Mouse (Mus musculus): ENCODE results near the gene Pidd1. TPM values are rescaled to one million over a fixed set of nuclear protein-coding genes. Genes with fewer than 3 reads are reported as not detected.

The Pidd1 gene
- polyA plus RNA-seq, 1 experiment from 2014 or later, result 9.7 TPM

GRCm38 (mm10) chr7:141405466-141405865 lies 38.4 kb downstream of the Pidd1 start:
- H3K27me3 ChIP-seq (ENCODE audit: control insufficient read depth, insufficient read depth, low read length), result no peaks in the 10 kb centered on the region
- ATAC-seq (replicated peaks; ENCODE audit: extremely low read depth, insufficient read depth, low FRiP score), result no peak
- 75% methylated on average over 4 of the region's 4 CpGs for WGBS
- no peak overlapping the region for H3K9ac ChIP-seq (ENCODE audit: low read length)
- no peak overlapping the region for H3K4me3 ChIP-seq (ENCODE audit: low read length)
- no peaks in the 10 kb centered on the region for H3K9me3 ChIP-seq (replicated peaks; ENCODE audit: control insufficient read depth, low read length)
- H3K4me2 ChIP-seq (ENCODE audit: low read depth, low read length), result no peak overlapping the region
- H3K27ac ChIP-seq (ENCODE audit: low read length), result no peak overlapping the region
- H3K4me1 ChIP-seq (ENCODE audit: control insufficient read depth, insufficient read depth, low read length), result peaks cover 4% of the 10 kb centered on the region; the same call in 1 of the 2 replicates
- peaks cover 31% of the 10 kb centered on the region for H3K36me3 ChIP-seq (ENCODE audit: control insufficient read depth, insufficient read depth)

- H3K36me3 ChIP-seq (ENCODE audit: control insufficient read depth, insufficient read depth), result peaks cover 40% of the 10 kb centered on the region
- no peaks in the 10 kb centered on the region for H3K9me3 ChIP-seq (replicated peaks; ENCODE audit: control insufficient read depth, low read length)
- no peaks in the 10 kb centered on the region for H3K4me1 ChIP-seq (ENCODE audit: control insufficient read depth, insufficient read depth, low read length)
- no peaks in the 10 kb centered on the region for H3K27me3 ChIP-seq (ENCODE audit: control insufficient read depth, insufficient read depth, low read length)
- no peak overlapping the region for H3K9ac ChIP-seq (ENCODE audit: low read length)
- H3K4me2 ChIP-seq (ENCODE audit: low read depth, low read length), result no peak overlapping the region
- ATAC-seq (replicated peaks; ENCODE audit: extremely low read depth, insufficient read depth, low FRiP score), result no peak
- no peak overlapping the region for H3K4me3 ChIP-seq (ENCODE audit: low read length)
- no peak overlapping the region for H3K27ac ChIP-seq (ENCODE audit: low read length)
- 43% methylated on average over 5 of the region's 5 CpGs for WGBS
Measured at GRCm38 (mm10) chr7:141403305-141403704, 40.5 kb downstream of the Pidd1 start.

GRCm38 (mm10) chr7:141395348-141395747 lies 48.5 kb downstream of the Pidd1 start:
- H3K4me2 ChIP-seq (ENCODE audit: low read depth, low read length), result no peak overlapping the region
- ATAC-seq (replicated peaks; ENCODE audit: extremely low read depth, insufficient read depth, low FRiP score), result no peak

GRCm38 (mm10) chr7:141394771-141395170 lies 49.1 kb downstream of the Pidd1 start:
- H3K27ac ChIP-seq (ENCODE audit: low read length), result no peak overlapping the region
- 29% methylated on average over 6 of the region's 6 CpGs for WGBS

More at GRCm38 (mm10) chr7:141395348-141395747, 48.5 kb downstream of the Pidd1 start:
- Histone ChIP-seq H3K4me1 (ENCODE audit: control insufficient read depth, insufficient read depth, low read length) (peaks cover 12% of the 10 kb centered on the region), H3K27ac (ENCODE audit: low read length) (no peak overlapping the region), H3K36me3 (ENCODE audit: control insufficient read depth, insufficient read depth) (peaks cover 29% of the 10 kb centered on the region), H3K4me3 (ENCODE audit: low read length) (no peak overlapping the region), H3K27me3 (ENCODE audit: control insufficient read depth, insufficient read depth, low read length) (no peaks in the 10 kb centered on the region), H3K9me3 (replicated peaks; ENCODE audit: control insufficient read depth, low read length) (no peaks in the 10 kb centered on the region), H3K9ac (ENCODE audit: low read length) (no peak overlapping the region)
- 83% methylated on average over 1 of the region's 1 CpGs for WGBS

GRCm38 (mm10) chr7:141394158-141394557 lies 49.7 kb downstream of the Pidd1 start:
- ATAC-seq (replicated peaks; ENCODE audit: extremely low read depth, insufficient read depth, low FRiP score), result no peak
- H3K4me3 ChIP-seq (ENCODE audit: low read length), result no peak overlapping the region
- no peak overlapping the region for H3K9ac ChIP-seq (ENCODE audit: low read length)
- WGBS, result 74% methylated on average over 7 of the region's 7 CpGs
- H3K4me2 ChIP-seq (ENCODE audit: low read depth, low read length), result no peak overlapping the region
- peaks cover 19% of the 10 kb centered on the region for H3K36me3 ChIP-seq (ENCODE audit: control insufficient read depth, insufficient read depth)
- H3K4me1 ChIP-seq (ENCODE audit: control insufficient read depth, insufficient read depth, low read length), result peaks cover 12% of the 10 kb centered on the region
- H3K9me3 ChIP-seq (replicated peaks; ENCODE audit: control insufficient read depth, low read length), result no peaks in the 10 kb centered on the region
- no peaks in the 10 kb centered on the region for H3K27me3 ChIP-seq (ENCODE audit: control insufficient read depth, insufficient read depth, low read length)
- H3K27ac ChIP-seq (ENCODE audit: low read length), result no peak overlapping the region

More at GRCm38 (mm10) chr7:141394771-141395170, 49.1 kb downstream of the Pidd1 start:
- Histone ChIP-seq H3K36me3 (ENCODE audit: control insufficient read depth, insufficient read depth) (peaks cover 24% of the 10 kb centered on the region), H3K4me1 (ENCODE audit: control insufficient read depth, insufficient read depth, low read length) (peaks cover 12% of the 10 kb centered on the region), H3K27me3 (ENCODE audit: control insufficient read depth, insufficient read depth, low read length) (no peaks in the 10 kb centered on the region), H3K4me3 (ENCODE audit: low read length) (no peak overlapping the region), H3K4me2 (ENCODE audit: low read depth, low read length) (no peak overlapping the region), H3K9me3 (replicated peaks; ENCODE audit: control insufficient read depth, low read length) (no peaks in the 10 kb centered on the region), H3K9ac (ENCODE audit: low read length) (no peak overlapping the region)
- no peak for ATAC-seq (replicated peaks; ENCODE audit: extremely low read depth, insufficient read depth, low FRiP score)

- 0 out of 2 replicates have a peak, but pooled peaks have one; percentile 1 for ATAC-seq (replicated peaks; ENCODE audit: extremely low read depth, insufficient read depth, low FRiP score)
- peak overlapping the region; percentile 87 for H3K4me3 ChIP-seq (ENCODE audit: low read length)
- H3K4me2 ChIP-seq (ENCODE audit: low read depth, low read length), result peak overlapping the region; percentile 86
- no peaks in the 10 kb centered on the region for H3K9me3 ChIP-seq (replicated peaks; ENCODE audit: control insufficient read depth, low read length)
- H3K27me3 ChIP-seq (ENCODE audit: control insufficient read depth, insufficient read depth, low read length), result no peaks in the 10 kb centered on the region
- H3K4me1 ChIP-seq (ENCODE audit: control insufficient read depth, insufficient read depth, low read length), result peaks cover 12% of the 10 kb centered on the region
- 27% methylated on average over 9 of the region's 9 CpGs for WGBS
- H3K27ac ChIP-seq (ENCODE audit: low read length), result peak overlapping the region; percentile 64
- H3K9ac ChIP-seq (ENCODE audit: low read length), result peak overlapping the region; percentile 75
- H3K36me3 ChIP-seq (ENCODE audit: control insufficient read depth, insufficient read depth), result peaks cover 9% of the 10 kb centered on the region; the same call in 1 of the 2 replicates
Measured at GRCm38 (mm10) chr7:141392552-141393222, 51.1 kb downstream of the Pidd1 start.

GRCm38 (mm10) chr7:141391625-141392551 lies 51.9 kb downstream of the Pidd1 start, which contains the start of gene Taldo1:
Taldo1 (plus strand) TSS chr7:141392199.
- under 1% methylated on average over 57 of the region's 57 CpGs for WGBS
- Histone ChIP-seq H3K36me3 (ENCODE audit: control insufficient read depth, insufficient read depth) (peaks cover 9% of the 10 kb centered on the region; the same call in 1 of the 2 replicates), H3K27ac (ENCODE audit: low read length) (peak within 1 kb of the TSS; percentile 84), H3K4me3 (ENCODE audit: low read length) (peak within 1 kb of the TSS; percentile 87), H3K27me3 (ENCODE audit: control insufficient read depth, insufficient read depth, low read length) (no peaks in the 10 kb centered on the region), H3K9ac (ENCODE audit: low read length) (peak within 1 kb of the TSS; percentile 75), H3K4me1 (ENCODE audit: control insufficient read depth, insufficient read depth, low read length) (peaks cover 12% of the 10 kb centered on the region), H3K4me2 (ENCODE audit: low read depth, low read length) (peak within 1 kb of the TSS; percentile 86), H3K9me3 (replicated peaks; ENCODE audit: control insufficient read depth, low read length) (no peaks in the 10 kb centered on the region)
- ATAC-seq (replicated peaks; ENCODE audit: extremely low read depth, insufficient read depth, low FRiP score), result peak; percentile 96

GRCm38 (mm10) chr7:141390326-141391259 lies 53.2 kb downstream of the Pidd1 start:
- no peaks in the 10 kb centered on the region for H3K9me3 ChIP-seq (replicated peaks; ENCODE audit: control insufficient read depth, low read length)
- no peaks in the 10 kb centered on the region for H3K27me3 ChIP-seq (ENCODE audit: control insufficient read depth, insufficient read depth, low read length)
- H3K4me1 ChIP-seq (ENCODE audit: control insufficient read depth, insufficient read depth, low read length), result peaks cover 12% of the 10 kb centered on the region
- H3K4me3 ChIP-seq (ENCODE audit: low read length), result no peak overlapping the region
- ATAC-seq (replicated peaks; ENCODE audit: extremely low read depth, insufficient read depth, low FRiP score), result no peak
- H3K27ac ChIP-seq (ENCODE audit: low read length), result no peak overlapping the region
- no peaks in the 10 kb centered on the region for H3K36me3 ChIP-seq (ENCODE audit: control insufficient read depth, insufficient read depth)
- no peak overlapping the region for H3K9ac ChIP-seq (ENCODE audit: low read length)
- WGBS, result 52% methylated on average over 9 of the region's 9 CpGs
- H3K4me2 ChIP-seq (ENCODE audit: low read depth, low read length), result no peak overlapping the region

Measured in heart, embryonic 16.5 days (tissue).